Mouse (Mus musculus) spleen, postnatal 0 days (tissue): Measurements from ENCODE around the gene Ddt. TPM values are rescaled to one million over a fixed set of nuclear protein-coding genes. Genes with fewer than 3 reads are reported as not detected.

Experiments
- polyA plus RNA-seq: library from polyadenylated mRNA; unstranded; fragments of >200 nt; fragmentation: Nextera tagmentation; extraction: Ambion mirVana; gene quantifications from 2 replicates; pipeline ENCODE4 v1.2.1, GENCODE M21; 2015

Gene Ddt
- polyA plus RNA-seq: 18.3 and 25.7 TPM in 2 replicates

GRCm38 (mm10) chr10:75772795-75773664 lies at the start of gene Ddt:
Gene Ddt, minus strand, starts transcription at chr10:75773414.

DNA sequence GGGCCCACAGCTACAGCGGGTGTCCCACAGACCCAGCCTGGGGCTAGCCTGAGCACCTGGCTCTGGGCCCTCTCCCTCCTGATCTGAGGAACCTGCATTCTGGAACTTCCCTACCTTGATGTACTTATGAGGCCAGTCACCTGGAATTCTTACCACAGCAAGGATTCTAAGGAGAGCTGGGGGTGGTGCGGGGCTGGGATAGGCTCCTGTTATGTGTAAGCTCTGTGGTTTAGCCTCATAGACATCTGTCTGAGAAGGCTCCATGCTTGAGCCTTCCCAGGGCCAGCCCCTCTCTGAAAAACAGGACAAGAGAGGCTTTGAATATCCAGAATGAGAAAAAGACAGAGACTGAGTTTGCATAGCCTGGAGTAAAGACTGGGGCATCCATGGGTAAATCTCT lies 49.2 kb upstream of the Ddt start, which contains the start of gene Gstt4:
Gstt4 (minus strand) TSS at position 101 of the 400 bp plus-strand sequence.

DNA sequence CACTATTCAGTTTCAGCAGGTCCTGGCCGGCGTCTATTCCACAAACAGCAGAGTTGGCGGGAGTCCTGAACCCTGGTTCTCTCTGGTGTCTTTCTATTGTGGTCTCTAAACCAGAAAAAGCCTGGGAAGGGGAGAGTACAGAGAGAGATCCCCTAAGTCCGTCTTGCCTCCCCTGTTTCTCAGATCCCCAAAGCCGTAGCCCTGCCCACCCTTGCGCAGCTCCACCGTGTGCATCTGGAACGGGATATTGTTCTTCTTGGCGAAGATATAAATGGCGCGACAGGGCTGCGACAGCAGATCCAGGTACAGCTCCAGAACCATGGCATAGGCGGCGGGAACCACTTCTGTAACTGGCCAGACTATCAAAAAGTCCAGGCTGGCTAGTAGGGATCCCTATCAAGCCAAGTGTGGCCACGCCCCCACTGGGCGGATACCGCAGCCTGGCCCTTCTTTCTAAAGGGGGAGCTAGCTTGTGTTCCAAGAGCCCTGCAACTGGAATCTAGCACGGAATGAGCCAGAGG lies 25.0 kb upstream of the Ddt start, which contains the start of gene Gstt1:
Gstt1 (minus strand) TSS at position 409 of the 521 bp plus-strand sequence.

DNA sequence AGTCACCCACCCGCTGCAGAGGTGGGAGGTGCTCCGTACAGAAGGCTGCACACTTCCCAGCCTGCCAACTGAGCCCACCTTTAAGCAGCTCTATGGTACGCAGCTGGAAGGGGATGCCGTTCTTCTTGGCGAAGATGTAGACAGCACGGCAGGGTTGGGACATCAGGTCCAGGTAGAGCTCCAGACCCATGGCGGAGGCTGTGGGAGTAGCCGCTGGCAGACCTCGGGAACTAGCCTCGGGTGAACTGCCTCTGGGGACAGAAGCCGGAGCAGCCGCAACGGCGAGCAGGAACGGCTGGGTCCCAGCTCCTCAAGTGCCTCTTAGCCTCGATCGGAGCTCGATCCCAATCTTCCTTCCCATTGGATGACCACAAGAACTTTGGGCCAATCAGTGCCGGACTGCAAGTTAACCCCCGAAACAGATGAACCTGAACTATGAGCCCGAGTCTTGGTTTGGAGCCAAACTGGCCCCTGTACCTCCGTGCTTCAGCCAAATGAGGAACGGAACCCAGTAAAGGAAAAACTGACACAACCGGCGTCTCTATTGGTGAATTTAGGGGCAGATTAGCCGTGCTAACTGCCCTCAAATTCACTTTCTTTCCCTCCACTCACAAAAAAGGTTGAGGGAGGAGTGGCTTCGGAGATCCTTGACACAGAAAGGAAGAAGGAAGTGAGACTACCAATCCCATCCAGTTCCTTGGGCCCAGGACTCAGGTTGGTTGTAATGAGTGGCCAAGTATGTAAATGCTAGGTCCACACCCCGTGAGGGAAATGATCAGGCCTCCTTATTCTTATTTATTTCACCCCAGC lies 7.8 kb upstream of the Ddt start, which contains the start of the genes Gm20441 and Gstt3:
Gm20441 (minus strand) TSS at position 186 of the 810 bp plus-strand sequence.
Gstt3 (minus strand) TSS at position 646 of the 810 bp plus-strand sequence.

GRCm38 (mm10) chr10:75763682-75764518 lies 9.3 kb downstream of the Ddt start, which contains the start of gene Cabin1:
Gene Cabin1, minus strand, starts transcription at chr10:75764341.

Other genes starting within 250 kb of the Ddt start
- gene Lrrc75b, start 213.1 kb downstream of the Ddt start, polyA plus RNA-seq: 0.46 and 0.49 TPM in 2 replicates
- 0.85 and 1.6 TPM in 2 replicates for gene Ggt1, start 211.8 kb downstream of the Ddt start, polyA plus RNA-seq
- 5.1 and 8.3 TPM in 2 replicates for gene Ggt5, start 184.1 kb downstream of the Ddt start, polyA plus RNA-seq
- 3.8 and 3.9 TPM in 2 replicates for gene Susd2, start 129.4 kb downstream of the Ddt start, polyA plus RNA-seq
- 26.2 and 30.1 TPM in 2 replicates for gene Cabin1, start 9.1 kb downstream of the Ddt start, polyA plus RNA-seq
- gene Gm20441, start 7.5 kb upstream of the Ddt start, polyA plus RNA-seq: not detected in 2 replicates
- 2.4 and 3.0 TPM in 2 replicates for gene Gstt3, start 8.0 kb upstream of the Ddt start, polyA plus RNA-seq
- gene Gstt1, start 25.2 kb upstream of the Ddt start, polyA plus RNA-seq: 6.4 and 7.5 TPM in 2 replicates
- gene Gstt4, start 49.1 kb upstream of the Ddt start, polyA plus RNA-seq: not detected in 2 replicates
- gene Gstt2, start 64.0 kb upstream of the Ddt start, polyA plus RNA-seq: 16.2 and 20.3 TPM in 2 replicates
- 666 and 688 TPM in 2 replicates for gene Mif, start 86.8 kb upstream of the Ddt start, polyA plus RNA-seq
- 0.67 and 1.0 TPM in 2 replicates for gene Derl3, start 120.0 kb upstream of the Ddt start, polyA plus RNA-seq
- 64.1 and 66.6 TPM in 2 replicates for gene Smarcb1, start 148.2 kb upstream of the Ddt start, polyA plus RNA-seq
- gene Chchd10, start 159.7 kb upstream of the Ddt start, polyA plus RNA-seq: 83.0 and 91.7 TPM in 2 replicates
- 9.6 and 12.3 TPM in 2 replicates for gene Mmp11, start 163.1 kb upstream of the Ddt start, polyA plus RNA-seq
- 15.8 and 17.8 TPM in 2 replicates for gene Gm867, start 167.3 kb upstream of the Ddt start, polyA plus RNA-seq
- gene Vpreb3, start 169.6 kb upstream of the Ddt start, polyA plus RNA-seq: 41.2 and 56.8 TPM in 2 replicates
- not detected in 2 replicates for gene Gm5134, start 181.1 kb upstream of the Ddt start, polyA plus RNA-seq